Mouse (Mus musculus) liver, embryonic 14.5 days (tissue): Measurements from ENCODE around the gene Chst8.

Experiments used
- CTCF ChIP-seq: IDR thresholded peaks from 2 replicates; pipeline ENCODE4 v1.5.1; 2016; ENCODE audit warnings: antibody characterized with exemption, low read depth, control low read depth
- EP300 ChIP-seq: IDR thresholded peaks from 2 replicates; pipeline ENCODE4 v1.6.1; 2016; ENCODE audit warnings: antibody characterized with exemption, low read depth

DNA sequence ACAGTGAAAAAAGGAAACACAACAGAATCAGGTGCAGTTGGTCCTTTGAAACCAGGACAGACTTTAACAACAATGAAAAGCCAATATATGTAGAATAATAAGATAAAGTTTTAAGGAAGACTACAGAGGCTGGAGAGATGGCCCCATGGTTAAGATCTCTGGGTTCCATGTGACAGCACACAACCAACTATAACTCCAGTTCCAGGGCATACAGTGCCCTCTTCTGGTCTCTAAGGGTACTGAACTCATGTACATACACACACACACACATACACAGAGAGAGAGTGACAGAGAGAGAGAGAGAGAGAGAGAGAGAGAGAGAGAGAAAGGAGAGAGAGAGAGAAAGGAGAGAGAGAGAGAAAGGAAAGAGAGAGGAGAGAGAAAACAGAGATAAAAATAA is 25.3 kb downstream of the Chst8 start:
- TF ChIP-seq CTCF (no peak), EP300 (no peak)
